Mouse (Mus musculus): ENCODE data around the gene Myo10.
A peak's percentile ranks its signal among the peaks of the same experiment; 100 is the strongest.
"Not testable (repeated sequence)": the region's sequence is repeated elsewhere in the genome, so short reads cannot be mapped to it uniquely, and the experiment has no call there.

Gene Myo10

GRCm38 (mm10) chr15:25693708-25694107 lies 71.4 kb downstream of the Myo10 start:
- no peak for DNase-seq (ENCODE audit: low spot score)

GRCm38 (mm10) chr15:25694749-25695148 lies 72.4 kb downstream of the Myo10 start:
- no peak for DNase-seq (ENCODE audit: low spot score)

GRCm38 (mm10) chr15:25695253-25695652 lies 72.9 kb downstream of the Myo10 start:
- DNase-seq (ENCODE audit: low spot score) = no peak

- no peak for DNase-seq (ENCODE audit: low spot score)
Measured at GRCm38 (mm10) chr15:25695883-25696282, 73.6 kb downstream of the Myo10 start.

GRCm38 (mm10) chr15:25696660-25697059 lies 74.3 kb downstream of the Myo10 start:
- DNase-seq (ENCODE audit: low spot score) = no peak

- DNase-seq (ENCODE audit: low spot score) = no peak
Measured at GRCm38 (mm10) chr15:25699032-25699557, 76.8 kb downstream of the Myo10 start.

GRCm38 (mm10) chr15:25702602-25703001 lies 80.3 kb downstream of the Myo10 start:
- no peak for DNase-seq (ENCODE audit: low spot score)

- no peak for DNase-seq (ENCODE audit: low spot score)
Measured at GRCm38 (mm10) chr15:25704809-25705585, 82.7 kb downstream of the Myo10 start.

- no peak for DNase-seq (ENCODE audit: low spot score)
Measured at GRCm38 (mm10) chr15:25706874-25707554, 84.7 kb downstream of the Myo10 start.

GRCm38 (mm10) chr15:25707891-25708290 lies 85.6 kb downstream of the Myo10 start:
- no peak for DNase-seq (ENCODE audit: low spot score)

GRCm38 (mm10) chr15:25710876-25711275 lies 88.6 kb downstream of the Myo10 start:
- no peak for DNase-seq (ENCODE audit: low spot score)

- no peak for DNase-seq (ENCODE audit: low spot score)
Measured at GRCm38 (mm10) chr15:25712877-25713276, 90.6 kb downstream of the Myo10 start.

- no peak for DNase-seq (ENCODE audit: low spot score)
Measured at GRCm38 (mm10) chr15:25713587-25714361, 91.4 kb downstream of the Myo10 start.

- DNase-seq (ENCODE audit: low spot score) = no peak
Measured at GRCm38 (mm10) chr15:25715218-25715995, 93.1 kb downstream of the Myo10 start.

- DNase-seq (ENCODE audit: low spot score) = no peak
Measured at GRCm38 (mm10) chr15:25715996-25716395, 93.7 kb downstream of the Myo10 start.

- peak; percentile 78 for DNase-seq (ENCODE audit: low spot score)
Measured at GRCm38 (mm10) chr15:25717006-25717405, 94.7 kb downstream of the Myo10 start.

GRCm38 (mm10) chr15:25718104-25718503 lies 95.8 kb downstream of the Myo10 start:
- not testable (repeated sequence) for DNase-seq (ENCODE audit: low spot score)

GRCm38 (mm10) chr15:25719270-25719669 lies 96.9 kb downstream of the Myo10 start:
- DNase-seq (ENCODE audit: low spot score) = no peak

- no peak for DNase-seq (ENCODE audit: low spot score)
Measured at GRCm38 (mm10) chr15:25720263-25720662, 97.9 kb downstream of the Myo10 start.

- no peak for DNase-seq (ENCODE audit: low spot score)
Measured at GRCm38 (mm10) chr15:25723281-25724113, 101.2 kb downstream of the Myo10 start.

- DNase-seq (ENCODE audit: low spot score) = no peak
Measured at GRCm38 (mm10) chr15:25724549-25724948, 102.2 kb downstream of the Myo10 start.

Data from urinary bladder, postnatal 25 days (tissue).